26 mouse cellular contexts compared by ENCODE assay signal in genomic region chr11:115372015-115372414, GRCm38 (mm10). TPM values are rescaled to one million over a fixed set of nuclear protein-coding genes. Genes with fewer than 3 reads are reported as not detected.
DNase-seq lines count a peak whose midpoint lies in the region; ATAC-seq and TF ChIP-seq lines count a peak whose summit lies in the region.
"Had no signal": no experiment of that assay in that cellular context is flagged by ENCODE, and none has a peak within 500 bp of the region (broad histone marks: within the 10 kb centered on the region; RNA-seq: fewer than 3 reads in every experiment).

No protein-coding gene starts in this region.

- peak; percentile 72 for DNase-seq in stomach, postnatal 0 days (ENCODE audit: low spot score)
- DNase-seq in left cerebral cortex, adult 2 months (ENCODE audit: extremely low spot score in 1 of 2, low spot score in 2 of 2), result no peak
- DNase-seq in adrenal gland, postnatal 4 days (ENCODE audit: low spot score in 2 of 2), result no peak
- no peak for DNase-seq in thymus, postnatal 10 days (ENCODE audit: low spot score in 2 of 2)
- DNase-seq: adrenal gland, adult 2 months; adrenal gland, adult 8-10 months; adrenal gland, postnatal 10 days; adrenal gland, postnatal 14 days; adrenal gland, postnatal 25 days; adrenal gland, postnatal 36 days; B cell, adult 2 months; cerebellum, adult 11 months; cerebellum, adult 11-12 months; cerebellum, adult 18-20 months; cerebellum, adult 2 months had no signal

- no peak overlapping the region for H3K4me2 ChIP-seq in stomach, embryonic 14.5 days (replicated peaks; ENCODE audit: low read depth, low read length)
- H3K4me2 ChIP-seq in stomach, embryonic 16.5 days (ENCODE audit: low read depth, low read length), result no peak overlapping the region
- no peak overlapping the region for H3K4me2 ChIP-seq in stomach, postnatal 0 days (replicated peaks; ENCODE audit: low read depth)

- no peak overlapping the region for H3K9ac ChIP-seq in stomach, embryonic 14.5 days (replicated peaks; ENCODE audit: low read depth, low read length)
- H3K9ac ChIP-seq in stomach, embryonic 16.5 days (ENCODE audit: low read length), result no peak overlapping the region
- no peak overlapping the region for H3K9ac ChIP-seq in stomach, postnatal 0 days (ENCODE audit: low read length)

- peaks cover 10% of the 10 kb centered on the region; the same call in 1 of the 2 replicates for H3K27me3 ChIP-seq in stomach, embryonic 14.5 days (ENCODE audit: control insufficient read depth, insufficient read depth, low read length)
- H3K27me3 ChIP-seq in stomach, embryonic 16.5 days (ENCODE audit: control insufficient read depth, insufficient read depth, low read length), result peaks cover 20% of the 10 kb centered on the region
- H3K27me3 ChIP-seq in stomach, postnatal 0 days (ENCODE audit: control insufficient read depth, insufficient read depth, low read length), result no peaks in the 10 kb centered on the region; the same call in 1 of the 2 replicates

- no peak for TF ChIP-seq EP300 in stomach, postnatal 0 days (optimal IDR thresholded peaks at IDR 0.05)

- intact Hi-C loops in left cerebral cortex, adult 2 months (cut with DNase I), result no loop called here

- peak; percentile 42; the same call in 1 of the 2 replicates for ATAC-seq in stomach, embryonic 14.5 days (ENCODE audit: insufficient number of reproducible peaks, insufficient read depth, low FRiP score, low read depth)
- peak; percentile 65; the same call in 1 of the 2 replicates for ATAC-seq in stomach, embryonic 16.5 days (ENCODE audit: insufficient read depth, low FRiP score)
- peak; percentile 54; the same call in 1 of the 2 replicates for ATAC-seq in stomach, postnatal 0 days (ENCODE audit: low FRiP score, low TSS enrichment)
- ATAC-seq: activated CD4-positive, CD25-positive, alpha-beta regulatory T cell, adult 4 months; CD4-positive, CD25-positive, alpha-beta regulatory T cell, adult 4 months; Patski had no signal

- H3K4me3 ChIP-seq in stomach, embryonic 14.5 days (ENCODE audit: low read depth, low read length), result no peak overlapping the region
- no peak overlapping the region for H3K4me3 ChIP-seq in stomach, embryonic 16.5 days (replicated peaks; ENCODE audit: low read length)
- no peak overlapping the region for H3K4me3 ChIP-seq in stomach, postnatal 0 days (ENCODE audit: low read depth, low read length)
- no peak overlapping the region for H3K4me3 ChIP-seq in left cerebral cortex, adult 2 months

- 0 out of 2 replicates have a peak, but pooled peaks cover 12% of the 10 kb centered on the region for H3K4me1 ChIP-seq in stomach, embryonic 14.5 days (ENCODE audit: control insufficient read depth, insufficient read depth, low read length)
- peaks cover 13% of the 10 kb centered on the region for H3K4me1 ChIP-seq in stomach, embryonic 16.5 days (ENCODE audit: control insufficient read depth, insufficient read depth, low read length)
- H3K4me1 ChIP-seq in stomach, postnatal 0 days (replicated peaks; ENCODE audit: control insufficient read depth, insufficient read depth), result no peaks in the 10 kb centered on the region

- H3K27ac ChIP-seq in stomach, embryonic 14.5 days (ENCODE audit: low read length), result no peak overlapping the region
- H3K27ac ChIP-seq in stomach, embryonic 16.5 days (ENCODE audit: low read length), result no peak overlapping the region
- no peak overlapping the region for H3K27ac ChIP-seq in stomach, postnatal 0 days (replicated peaks)
- no peak overlapping the region for H3K27ac ChIP-seq in left cerebral cortex, adult 2 months

- H3K36me3 ChIP-seq in stomach, embryonic 14.5 days (ENCODE audit: control insufficient read depth, insufficient read depth, low read length), result no peaks in the 10 kb centered on the region
- no peaks in the 10 kb centered on the region for H3K36me3 ChIP-seq in stomach, embryonic 16.5 days (ENCODE audit: control insufficient read depth, insufficient read depth, low read length)
- no peaks in the 10 kb centered on the region for H3K36me3 ChIP-seq in stomach, postnatal 0 days (ENCODE audit: control insufficient read depth, insufficient read depth, low read length)
- H3K36me3 ChIP-seq: G1E had no signal

- 49% methylated on average over 1 of the region's 1 CpGs for WGBS in stomach, embryonic 14.5 days
- WGBS in stomach, embryonic 16.5 days, result 53% methylated on average over 1 of the region's 1 CpGs
- WGBS in stomach, postnatal 0 days, result 50% methylated on average over 1 of the region's 1 CpGs

- TF ChIP-seq CTCF in stomach, postnatal 0 days (IDR thresholded peaks at IDR 0.05; ENCODE audit: low read depth), result no peak
- TF ChIP-seq CTCF in left cerebral cortex, adult 2 months (IDR thresholded peaks at IDR 0.05), result no peak

- H3K9me3 ChIP-seq in stomach, embryonic 14.5 days (ENCODE audit: control insufficient read depth, low read depth, low read length), result no peaks in the 10 kb centered on the region
- no peaks in the 10 kb centered on the region for H3K9me3 ChIP-seq in stomach, embryonic 16.5 days (replicated peaks; ENCODE audit: control insufficient read depth, low read length)
- H3K9me3 ChIP-seq in stomach, postnatal 0 days (ENCODE audit: control insufficient read depth, low read length), result no peaks in the 10 kb centered on the region
- H3K9me3 ChIP-seq: G1E had no signal

RNA-seq across cellular contexts. Expression of gene Hid1, which starts 4.5 kb away (rescaled TPM):
- 21.0 and 24.4 TPM in 2 replicates for polyA plus RNA-seq in stomach, embryonic 14.5 days (2014; fragmentation: Nextera tagmentation; extraction: Ambion mirVana)
- polyA plus RNA-seq in stomach, embryonic 16.5 days (2015; fragmentation: Nextera tagmentation; extraction: Ambion mirVana), result 44.0 and 46.2 TPM in 2 replicates
- polyA plus RNA-seq in stomach, postnatal 0 days (2015; fragmentation: Nextera tagmentation; extraction: Ambion mirVana), result 37.5 and 42.7 TPM in 2 replicates
- 100 to 1,000 TPM; 117 to 121 TPM for total RNA-seq in left cerebral cortex, adult 2 months (2021)
- 10 to 100 TPM; 29.0 to 34.2 TPM for total RNA-seq in adrenal gland, postnatal 4 days (2021)
- total RNA-seq: G1E had no signal

RNA-seq across cellular contexts. Expression of gene Cdr2l, which starts 9.7 kb away (rescaled TPM):
- 12.6 and 13.0 TPM in 2 replicates for polyA plus RNA-seq in stomach, embryonic 14.5 days (2014; fragmentation: Nextera tagmentation; extraction: Ambion mirVana)
- polyA plus RNA-seq in stomach, embryonic 16.5 days (2015; fragmentation: Nextera tagmentation; extraction: Ambion mirVana), result 6.1 and 6.6 TPM in 2 replicates
- polyA plus RNA-seq in stomach, postnatal 0 days (2015; fragmentation: Nextera tagmentation; extraction: Ambion mirVana), result 3.9 and 4.1 TPM in 2 replicates
- 10 to 100 TPM; 25.0 to 26.4 TPM for total RNA-seq in left cerebral cortex, adult 2 months (2021)
- 10 to 100 TPM; 44.3 to 47.4 TPM for total RNA-seq in adrenal gland, postnatal 4 days (2021)
- total RNA-seq: CH12.LX had no signal
- polyA plus RNA-seq: CD4-positive, CD25-positive, alpha-beta regulatory T cell, adult 4 months; G1E had no signal

RNA-seq across cellular contexts. Expression of gene Mrpl58, which starts 31.5 kb away (rescaled TPM):
- 206 and 208 TPM in 2 replicates for polyA plus RNA-seq in stomach, embryonic 14.5 days (2014; fragmentation: Nextera tagmentation; extraction: Ambion mirVana)
- 160 and 162 TPM in 2 replicates for polyA plus RNA-seq in stomach, embryonic 16.5 days (2015; fragmentation: Nextera tagmentation; extraction: Ambion mirVana)
- 138 and 144 TPM in 2 replicates for polyA plus RNA-seq in stomach, postnatal 0 days (2015; fragmentation: Nextera tagmentation; extraction: Ambion mirVana)
- total RNA-seq in left cerebral cortex, adult 2 months (2021), result 100 to 1,000 TPM; 113 to 118 TPM
- 100 to 1,000 TPM; 150 to 158 TPM for total RNA-seq in adrenal gland, postnatal 4 days (2021)

RNA-seq across cellular contexts. Expression of gene Otop3, which starts 37.5 kb away (rescaled TPM):
- 1.0 and 1.2 TPM in 2 replicates for polyA plus RNA-seq in stomach, embryonic 14.5 days (2014; fragmentation: Nextera tagmentation; extraction: Ambion mirVana)
- polyA plus RNA-seq in stomach, embryonic 16.5 days (2015; fragmentation: Nextera tagmentation; extraction: Ambion mirVana), result 4.6 and 8.4 TPM in 2 replicates
- 20.5 and 21.0 TPM in 2 replicates for polyA plus RNA-seq in stomach, postnatal 0 days (2015; fragmentation: Nextera tagmentation; extraction: Ambion mirVana)
- total RNA-seq in left cerebral cortex, adult 2 months (2021), result not detected
- total RNA-seq in adrenal gland, postnatal 4 days (2021), result under 1 TPM; 0.17 to 0.20 TPM
- total RNA-seq: adrenal gland, adult 18-20 months; adrenal gland, adult 2 months; adrenal gland, adult 8-10 months; adrenal gland, postnatal 14 days; adrenal gland, postnatal 25 days; adrenal gland, postnatal 36 days; CH12.LX; ES-E14; G1E; MEL had no signal
- polyA plus RNA-seq: C2C12; CD4-positive, CD25-positive, alpha-beta regulatory T cell, adult 4 months; G1E; Patski had no signal

RNA-seq across cellular contexts. Expression of gene Atp5h, which starts 47.7 kb away (rescaled TPM):
- 832 and 848 TPM in 2 replicates for polyA plus RNA-seq in stomach, embryonic 14.5 days (2014; fragmentation: Nextera tagmentation; extraction: Ambion mirVana)
- polyA plus RNA-seq in stomach, embryonic 16.5 days (2015; fragmentation: Nextera tagmentation; extraction: Ambion mirVana), result 746 and 843 TPM in 2 replicates
- polyA plus RNA-seq in stomach, postnatal 0 days (2015; fragmentation: Nextera tagmentation; extraction: Ambion mirVana), result 883 and 916 TPM in 2 replicates
- 100 to 1,000 TPM; 436 to 465 TPM for total RNA-seq in left cerebral cortex, adult 2 months (2021)
- total RNA-seq in adrenal gland, postnatal 4 days (2021), result 100 to 1,000 TPM; 503 to 527 TPM
